Mouse (Mus musculus) testis, postnatal 14 days (tissue): ENCODE data around the gene Dusp5.
A peak's percentile ranks its signal among the peaks of the same experiment; 100 is the strongest.
"Not testable (repeated sequence)": the region's sequence is repeated elsewhere in the genome, so short reads cannot be mapped to it uniquely, and the experiment has no call there.

Experiments
- DNase-seq: peaks from one replicate; pipeline ENCODE4 v3.0.0; 2021; ENCODE audit warnings: low spot score

The Dusp5 gene

DNA sequence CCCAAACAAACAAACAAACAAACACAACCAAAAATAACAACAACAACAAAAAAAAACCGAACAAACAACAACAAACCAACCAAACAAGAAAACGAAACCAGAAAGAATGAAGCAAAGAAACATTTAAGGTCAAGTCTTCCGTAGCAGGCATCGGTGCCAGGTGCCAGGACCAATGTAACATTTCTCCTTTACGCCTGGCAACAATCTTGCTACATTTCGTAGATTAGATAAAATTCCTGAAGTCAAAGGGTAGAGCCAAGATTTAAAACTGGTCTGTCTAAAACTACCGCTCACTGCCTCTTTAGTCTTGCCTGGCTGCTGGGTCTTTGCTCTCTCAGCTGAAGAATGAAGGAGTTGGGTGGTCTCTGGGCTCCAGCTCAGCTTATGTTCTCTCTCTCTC lies 47.2 kb downstream of the Dusp5 start:
- DNase-seq = peak; percentile 75

GRCm38 (mm10) chr19:53577025-53577800 lies 48.3 kb downstream of the Dusp5 start:
- peak; percentile 51 for DNase-seq

DNA sequence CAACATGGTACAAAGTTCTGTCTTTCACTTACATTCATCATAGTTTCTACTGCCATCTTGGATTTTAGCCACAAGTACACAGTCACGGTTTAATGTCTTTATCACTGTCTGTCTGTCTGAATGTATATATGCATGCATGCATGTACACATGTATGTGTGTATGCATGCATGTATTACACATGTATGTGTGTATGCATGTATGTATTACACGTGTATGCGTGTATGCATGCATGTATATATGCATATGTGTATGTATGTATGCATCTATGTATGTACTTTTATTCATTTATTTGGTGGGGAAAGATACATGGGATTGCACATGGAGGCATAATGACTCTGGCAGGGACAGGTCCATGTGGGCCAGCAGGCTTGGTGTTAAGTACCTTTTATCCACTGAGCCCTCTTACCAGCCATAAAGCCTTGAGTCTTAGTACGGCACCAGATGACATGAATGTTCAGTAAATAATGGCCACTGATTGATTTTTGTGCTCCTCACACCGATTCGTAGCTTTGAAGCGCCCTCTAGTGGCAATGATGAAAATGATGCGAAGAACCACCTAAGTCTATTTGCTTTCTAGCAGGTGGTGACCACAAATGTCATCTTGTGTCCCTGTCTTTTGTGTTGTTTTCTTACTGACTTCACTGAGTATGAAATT lies 49.8 kb downstream of the Dusp5 start:
- DNase-seq = no peak

DNA sequence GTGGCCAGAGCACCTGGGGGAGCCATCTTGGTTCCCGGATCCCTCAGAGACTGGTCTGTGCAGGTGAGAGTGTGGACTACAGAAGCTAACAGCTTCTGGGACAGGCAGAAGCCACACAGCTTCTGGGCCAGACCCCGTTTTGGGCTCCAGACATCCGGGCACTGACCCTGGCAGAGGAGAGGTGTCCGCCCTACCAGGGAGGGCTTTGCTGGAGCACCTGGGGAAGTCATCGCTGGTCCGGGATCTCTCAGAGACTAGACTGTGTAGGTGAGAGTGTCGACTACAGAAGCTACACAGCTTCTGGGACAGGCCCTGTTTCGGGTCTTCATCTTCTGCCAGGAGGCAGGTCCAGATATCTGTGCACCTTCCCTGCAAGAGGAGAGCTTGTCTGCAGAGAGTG lies 51.4 kb downstream of the Dusp5 start:
- DNase-seq = not testable (repeated sequence)

- DNase-seq = not testable (repeated sequence)
These were observed 58.8 kb downstream of the Dusp5 start for GRCm38 (mm10) chr19:53587686-53588085.

DNA sequence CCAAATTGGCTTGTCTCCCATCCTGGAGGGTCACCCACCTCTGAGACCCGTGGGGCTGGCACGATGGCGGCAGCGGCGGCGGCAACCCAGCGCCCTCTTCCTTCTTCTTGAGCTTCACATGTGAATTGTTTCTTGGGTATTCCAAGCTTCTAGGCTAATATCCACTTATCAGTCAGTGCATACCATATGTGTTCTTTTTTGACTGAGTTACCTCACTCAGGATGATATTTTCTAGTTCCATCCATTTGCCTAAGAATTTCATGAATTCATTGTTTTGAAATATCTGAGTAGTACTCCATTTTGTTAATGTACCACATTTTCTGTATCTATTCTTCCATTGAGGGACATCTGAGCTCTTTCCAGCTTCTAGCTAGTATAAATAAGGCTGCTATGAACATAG lies 60.1 kb downstream of the Dusp5 start, which contains the start of gene Nutf2-ps1:
TSS of gene Nutf2-ps1 (minus strand) at position 101 of the 400 bp plus-strand sequence.
- DNase-seq = not testable (repeated sequence)
